Mouse (Mus musculus): ENCODE results near the gene Fam19a2.

Gene Fam19a2

DNA sequence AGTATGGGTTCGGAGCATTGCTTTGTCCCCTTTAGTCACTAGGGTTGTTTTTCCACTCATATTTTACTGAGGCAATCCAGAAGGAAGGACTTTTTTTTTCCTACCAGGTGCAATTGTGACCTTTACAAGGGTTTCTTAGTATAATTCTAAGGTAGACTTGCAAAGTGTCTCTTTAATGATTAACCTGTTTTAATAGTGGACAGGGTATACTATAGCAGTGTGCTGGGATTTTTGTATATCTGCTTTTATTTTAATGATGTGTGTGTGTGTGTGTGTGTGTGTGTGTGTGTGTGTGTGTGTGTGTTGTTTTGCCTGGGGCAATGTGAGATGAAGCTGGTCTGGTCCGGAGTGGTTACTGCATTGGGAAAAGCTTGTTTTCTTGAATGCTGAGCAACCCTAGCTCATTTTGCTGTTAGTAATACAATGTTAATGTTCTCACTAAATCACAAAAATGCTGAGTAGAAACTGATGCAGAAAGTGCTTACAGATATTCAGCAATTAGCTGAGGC, 458.2 kb downstream of the Fam19a2 start:
- no peak for DNase-seq (ENCODE audit: low read depth, low spot score)

DNA sequence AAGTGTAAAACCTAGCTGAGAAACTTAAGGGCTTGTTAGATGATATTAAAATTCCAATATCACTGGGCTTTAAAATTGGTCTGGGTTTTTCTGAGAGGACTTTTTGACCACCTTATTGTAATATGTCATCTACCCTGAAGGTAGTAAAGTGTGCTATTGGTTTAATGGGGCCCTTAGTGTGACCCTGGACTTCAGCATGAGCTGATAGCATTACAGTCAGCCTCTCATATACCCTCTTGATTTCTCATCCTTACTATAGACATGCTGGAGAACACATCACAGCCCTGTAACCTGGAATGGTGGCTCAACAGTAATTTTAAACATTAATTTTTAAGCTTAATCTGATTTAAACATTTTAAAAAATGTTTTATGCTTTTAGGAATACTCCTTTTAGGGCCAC, 459.8 kb downstream of the Fam19a2 start:
- DNase-seq (ENCODE audit: low read depth, low spot score), result no peak

DNA sequence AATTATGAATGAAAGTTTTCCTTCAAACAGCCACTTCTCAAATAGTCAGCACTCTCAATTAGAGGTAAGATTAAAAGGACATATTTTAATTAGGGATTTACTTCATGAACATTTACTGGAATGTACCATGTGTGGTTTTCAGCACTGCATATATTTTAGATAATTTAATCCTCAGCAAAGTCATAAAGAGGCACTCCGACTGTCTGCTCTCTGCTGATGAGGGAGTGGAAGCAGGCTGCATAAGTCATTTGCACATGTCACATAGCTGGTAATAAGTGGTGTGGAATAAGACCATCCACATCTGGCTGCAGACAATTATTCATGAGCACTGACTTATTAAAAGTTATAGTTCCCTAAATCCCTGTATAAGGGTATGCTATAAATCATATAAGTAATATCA, 484.5 kb downstream of the Fam19a2 start:
- no peak for DNase-seq (ENCODE audit: low read depth, low spot score)

DNA sequence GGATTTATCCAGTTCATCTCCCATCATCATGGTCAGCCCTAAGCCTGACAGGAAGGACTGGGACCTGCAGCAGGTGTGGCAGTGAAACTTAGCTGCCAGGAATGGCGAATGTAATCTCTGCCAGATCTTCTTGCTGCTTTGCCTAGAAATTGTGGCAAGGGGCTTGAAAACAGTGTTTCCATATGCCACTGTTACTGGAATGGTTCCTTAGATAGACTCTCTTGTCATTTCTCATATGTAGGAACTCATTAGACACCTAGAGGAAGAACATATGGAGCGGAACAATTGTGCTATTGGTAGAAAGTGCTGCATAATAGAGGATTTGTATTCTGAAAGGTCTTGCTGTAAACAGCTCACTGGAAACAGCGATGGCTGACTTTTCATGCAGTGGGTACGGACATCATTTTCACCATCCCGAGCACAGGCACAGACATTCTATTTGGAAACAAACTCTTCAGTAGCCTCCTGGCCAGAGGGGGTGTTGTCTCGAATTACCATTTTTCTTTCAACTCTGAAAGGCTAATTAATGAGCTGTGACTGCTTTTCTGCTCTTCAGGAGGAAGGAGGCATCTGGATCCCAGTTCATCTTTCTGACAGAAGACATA, 488.0 kb downstream of the Fam19a2 start:
- DNase-seq (ENCODE audit: low read depth, low spot score), result no peak

DNA sequence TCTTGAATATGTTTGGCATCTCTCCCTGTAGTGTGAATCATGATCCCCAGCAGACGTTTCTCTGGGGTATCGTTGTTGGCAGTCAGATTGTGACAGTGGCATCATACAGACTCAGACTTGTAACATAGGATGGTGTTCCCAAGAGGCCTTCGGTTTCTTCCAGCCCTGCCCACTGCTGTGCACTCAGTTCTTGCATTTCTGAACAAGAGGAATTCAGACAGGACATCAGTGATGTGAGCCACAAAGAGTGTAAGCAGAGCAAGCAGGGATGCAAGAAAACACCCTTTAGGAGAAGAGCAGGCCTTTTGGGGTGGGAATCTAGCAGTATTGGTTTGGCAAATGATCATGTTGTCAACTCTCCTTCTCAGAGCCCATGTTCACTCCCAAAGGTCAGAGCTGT, 489.0 kb downstream of the Fam19a2 start:
- no peak for DNase-seq (ENCODE audit: low read depth, low spot score)

DNA sequence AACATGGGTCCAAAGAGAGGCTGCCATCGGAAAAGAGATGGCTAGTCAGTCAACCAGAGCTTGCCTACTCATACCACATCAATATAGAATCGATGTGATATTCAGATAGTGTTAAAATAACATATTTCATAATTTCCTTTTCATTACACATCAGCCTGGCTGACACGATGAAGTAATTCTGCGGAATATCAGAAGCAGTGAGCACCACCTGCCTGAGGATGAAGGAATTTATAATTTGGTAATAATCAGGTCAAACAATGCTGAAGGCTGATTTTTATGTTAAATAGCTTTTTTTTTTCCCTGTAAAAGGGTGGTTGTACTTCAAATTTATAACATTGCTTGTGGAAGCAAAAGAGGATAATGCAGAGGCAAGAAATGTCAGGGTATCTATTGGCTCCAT, 490.2 kb downstream of the Fam19a2 start:
- no peak for DNase-seq (ENCODE audit: low read depth, low spot score)

DNA sequence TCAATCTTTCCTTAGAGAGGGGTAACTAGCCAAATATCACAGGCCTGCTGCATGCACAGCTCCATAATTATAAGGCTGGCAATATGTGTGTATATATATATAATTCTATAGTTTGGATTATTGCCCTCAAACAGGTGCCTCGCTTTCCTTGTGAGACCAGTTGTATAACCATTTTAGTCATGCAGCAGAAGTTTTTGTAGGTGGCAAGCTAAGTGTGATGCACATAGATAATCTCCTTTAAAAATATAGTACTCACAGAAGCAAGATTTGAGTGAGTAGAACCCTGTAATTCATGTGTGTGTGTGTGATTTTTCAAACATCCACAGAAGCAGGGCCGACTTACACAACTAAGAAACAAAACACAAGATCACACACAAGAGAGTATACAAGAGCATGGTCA, 525.6 kb downstream of the Fam19a2 start:
- DNase-seq (ENCODE audit: low read depth, low spot score), result no peak
